Mouse (Mus musculus): ENCODE data around the gene Pmp22.

Pmp22 gene

DNA sequence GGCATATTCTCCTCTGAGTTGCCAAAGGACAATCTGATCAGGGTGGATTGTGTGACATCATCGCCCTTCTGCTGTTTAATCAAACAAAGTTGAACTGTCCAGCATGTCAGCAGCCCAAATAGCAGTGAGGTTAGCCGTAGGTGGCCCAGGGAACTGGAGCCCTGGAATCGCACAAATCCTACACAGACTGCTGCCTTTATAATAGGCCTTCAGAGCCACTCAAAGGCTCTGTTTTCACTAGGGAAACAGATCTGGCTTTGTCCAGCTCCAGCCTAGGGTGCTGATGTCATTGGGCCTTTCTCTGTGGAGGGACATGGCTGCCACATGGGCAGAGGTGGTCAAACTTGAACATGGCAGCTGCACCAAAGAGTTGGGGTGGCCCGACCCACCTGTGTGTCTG lies 28.3 kb downstream of the Pmp22 start:
- no peak for DNase-seq (ENCODE audit: extremely low read depth, insufficient read length, low spot score)

DNA sequence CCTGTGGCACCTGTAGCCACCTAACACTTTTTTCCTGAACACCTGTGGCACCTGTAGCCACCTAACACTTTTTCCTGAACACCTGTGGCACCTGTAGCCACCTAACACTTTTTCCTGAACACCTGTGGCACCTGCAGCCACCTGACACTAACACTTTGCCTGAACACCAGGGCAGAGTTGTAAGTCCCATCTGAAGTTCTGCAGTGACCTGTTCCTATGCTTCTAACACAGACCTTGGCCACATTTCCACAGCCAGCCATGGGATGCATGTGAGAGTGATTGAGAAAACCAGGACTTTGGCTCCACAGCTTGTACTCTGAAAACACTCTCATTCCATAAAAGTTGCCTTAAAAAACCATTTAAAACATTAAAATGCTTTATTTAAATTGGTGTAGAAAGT lies 32.1 kb downstream of the Pmp22 start:
- no peak for DNase-seq (ENCODE audit: extremely low read depth, insufficient read length, low spot score)

DNA sequence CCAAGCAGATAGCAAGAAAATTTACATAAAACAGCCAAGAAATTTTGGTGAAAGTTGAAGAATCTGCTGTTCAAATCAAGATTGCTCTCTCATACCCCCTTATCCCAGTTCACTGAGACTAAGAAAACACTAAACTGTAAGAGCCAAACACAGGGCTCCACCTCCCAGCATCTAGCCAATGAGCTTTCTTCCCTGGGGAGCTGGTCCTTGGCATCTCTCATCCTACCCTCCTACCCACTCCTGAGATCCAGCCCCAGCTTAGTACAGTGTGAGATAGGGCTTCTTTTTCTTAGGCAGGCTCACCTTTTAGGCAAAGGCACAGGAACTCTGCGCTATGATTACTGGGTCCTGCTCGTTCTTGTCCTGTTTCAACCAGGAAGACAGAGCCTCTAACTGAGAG lies 34.0 kb downstream of the Pmp22 start:
- DNase-seq (ENCODE audit: extremely low read depth, insufficient read length, low spot score) = no peak

DNA sequence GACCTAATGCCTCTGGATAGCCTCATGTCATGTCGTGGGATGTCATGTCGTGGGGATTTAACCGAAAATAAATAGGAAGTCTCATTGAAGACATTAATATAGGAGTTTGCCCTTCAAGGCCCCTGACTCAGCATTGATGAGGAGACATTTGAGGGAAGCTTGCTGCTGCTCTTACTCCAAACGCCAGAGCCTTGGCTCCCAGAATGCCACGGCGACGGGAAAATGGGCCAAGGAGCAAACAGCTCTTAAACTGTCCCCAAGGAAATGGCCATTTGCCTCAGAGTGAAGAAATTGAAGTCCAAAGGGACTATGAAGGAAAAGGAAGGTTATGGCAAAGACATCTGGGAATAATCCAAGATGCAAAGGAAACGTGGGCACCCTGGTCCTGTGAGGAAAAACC lies 34.8 kb downstream of the Pmp22 start:
- DNase-seq (ENCODE audit: extremely low read depth, insufficient read length, low spot score) = no peak

DNA sequence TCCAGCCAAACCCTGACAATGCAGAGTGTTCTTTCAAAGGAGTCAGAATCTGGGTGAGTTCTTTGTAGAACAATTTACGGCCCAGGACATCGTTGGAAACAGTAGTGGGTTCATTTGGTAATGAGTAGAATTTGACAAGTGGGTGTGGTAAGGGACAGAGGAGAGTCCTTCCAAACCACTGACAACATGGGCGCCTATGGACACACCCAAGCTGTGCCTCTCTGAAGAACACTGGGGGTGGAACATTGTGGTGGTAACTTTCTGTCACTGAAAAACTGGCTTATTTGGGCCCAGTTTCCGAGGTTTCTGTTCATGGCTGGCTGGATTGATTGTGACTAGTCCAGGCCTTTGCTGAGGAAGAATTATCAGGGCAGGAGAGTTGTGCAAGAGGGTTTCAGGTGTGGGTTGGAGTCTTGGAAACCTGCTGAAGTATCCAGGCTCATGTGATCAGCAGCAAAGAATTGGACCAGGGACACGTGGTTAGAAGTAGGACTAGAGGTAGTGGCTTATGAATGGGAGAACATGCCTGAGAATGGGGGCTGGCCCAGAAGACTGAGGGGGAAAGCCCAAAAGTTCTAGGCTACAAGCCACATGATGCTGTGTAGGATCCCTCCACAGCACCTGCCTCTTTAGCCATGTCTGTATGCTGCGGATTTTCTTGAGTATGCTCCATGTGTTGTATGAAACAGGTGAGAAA lies 35.4 kb downstream of the Pmp22 start:
- no peak for DNase-seq (ENCODE audit: extremely low read depth, insufficient read length, low spot score)

DNA sequence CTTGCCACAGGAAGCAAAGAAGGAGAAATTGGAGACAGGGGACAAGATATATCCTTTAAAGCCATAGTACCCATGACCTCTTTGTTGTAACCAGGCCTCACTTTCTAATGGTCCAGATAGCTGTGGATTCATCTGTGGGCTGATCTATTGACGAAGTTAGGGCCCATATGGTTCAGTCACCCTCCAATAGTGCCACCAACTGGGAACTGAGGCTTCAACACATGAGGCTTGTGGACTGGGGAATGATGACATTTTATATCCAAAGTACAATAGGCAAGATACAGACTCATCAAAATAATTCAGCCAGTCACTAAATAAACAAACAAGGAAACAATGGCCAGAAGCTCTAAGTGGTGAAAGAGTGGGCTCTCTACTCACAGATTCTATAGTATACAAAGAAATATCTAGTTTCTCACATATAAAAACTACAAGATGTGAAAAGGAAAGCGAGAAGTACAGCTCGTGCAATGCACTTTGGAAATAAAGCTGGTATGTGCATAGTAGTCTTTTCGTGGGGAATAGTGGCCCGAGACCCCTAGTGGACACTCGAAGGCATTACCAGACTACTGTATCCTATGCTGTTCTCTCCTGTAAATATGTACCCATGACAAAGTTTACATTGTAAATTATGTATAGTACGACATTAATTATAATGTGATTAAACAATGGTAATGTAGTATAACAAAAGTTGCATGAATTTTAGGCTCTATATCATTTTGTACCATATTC lies 36.1 kb downstream of the Pmp22 start:
- no peak for DNase-seq (ENCODE audit: extremely low read depth, insufficient read length, low spot score)

DNA sequence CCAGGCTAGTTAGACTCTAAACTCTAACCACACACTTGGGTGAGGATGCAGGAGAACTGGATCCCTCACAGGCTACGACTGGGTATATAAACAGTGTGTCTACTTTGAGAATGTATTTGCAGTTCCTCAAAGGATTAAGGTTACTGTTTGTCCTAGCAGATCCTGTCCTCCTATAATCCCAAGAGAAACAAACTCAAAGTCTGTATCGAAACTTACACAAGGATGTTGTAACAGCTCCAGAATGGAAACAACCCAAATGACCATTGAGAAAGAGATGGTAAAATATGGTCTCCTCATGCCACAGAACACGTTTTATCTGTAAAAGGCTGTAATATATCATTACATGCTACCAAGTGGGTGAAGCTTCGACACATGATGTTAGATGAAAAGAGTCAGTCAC lies 39.0 kb downstream of the Pmp22 start:
- DNase-seq (ENCODE audit: extremely low read depth, insufficient read length, low spot score) = no peak

DNA sequence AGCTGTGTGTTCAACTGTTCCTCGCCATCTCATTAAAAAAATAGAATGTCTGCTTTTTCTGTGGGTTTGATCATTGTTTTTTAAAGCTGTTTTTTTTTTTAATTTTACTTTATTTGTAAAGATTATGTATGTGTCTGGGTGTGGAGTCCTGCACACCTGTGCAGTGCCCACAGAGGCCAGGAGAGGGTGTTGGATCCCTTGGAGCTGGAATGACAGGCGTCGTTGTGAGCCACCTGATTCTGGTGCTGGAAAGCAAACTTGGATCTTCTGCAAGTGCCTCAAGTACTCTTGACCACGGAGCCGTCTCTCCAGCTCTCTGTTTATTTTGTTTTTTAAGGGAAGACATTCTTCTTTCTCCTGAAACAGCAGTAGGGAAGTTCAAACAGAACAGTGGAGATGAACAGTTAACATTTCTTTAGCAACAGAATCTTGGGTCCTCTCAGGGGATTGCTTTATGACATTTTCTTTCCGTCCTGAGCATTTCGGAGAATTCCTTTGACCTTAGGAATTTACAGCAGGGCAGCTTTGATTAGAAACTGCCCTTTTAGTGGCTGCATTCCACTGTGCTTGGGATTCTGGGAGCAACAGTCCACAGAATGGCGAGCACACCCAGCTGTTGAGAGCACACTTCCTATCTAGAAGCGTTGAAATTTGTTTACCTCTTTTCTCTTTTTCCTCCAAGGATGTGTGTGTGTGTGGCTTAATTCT lies 39.9 kb downstream of the Pmp22 start:
- no peak for DNase-seq (ENCODE audit: extremely low read depth, insufficient read length, low spot score)

DNA sequence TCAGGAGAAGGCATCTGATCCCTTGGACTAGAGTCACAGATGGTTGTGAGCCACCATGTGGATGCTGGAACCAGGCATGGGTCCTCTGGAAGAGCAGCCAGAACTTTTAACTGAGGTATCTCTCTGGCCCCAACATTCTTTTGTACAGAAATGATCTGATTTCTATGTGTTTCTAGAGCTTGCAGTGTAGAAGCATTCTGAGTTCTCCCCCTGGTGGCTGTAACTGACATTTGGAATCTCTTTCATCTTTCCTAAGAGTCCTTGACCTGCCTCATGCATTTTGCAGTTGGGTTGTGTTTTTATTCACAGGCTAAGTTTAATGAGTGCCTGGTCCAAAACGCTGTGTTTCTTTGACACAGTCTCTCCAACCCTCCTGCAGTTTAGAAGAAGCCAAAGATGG lies 43.2 kb downstream of the Pmp22 start:
- DNase-seq (ENCODE audit: extremely low read depth, insufficient read length, low spot score) = peak; percentile 16

DNA sequence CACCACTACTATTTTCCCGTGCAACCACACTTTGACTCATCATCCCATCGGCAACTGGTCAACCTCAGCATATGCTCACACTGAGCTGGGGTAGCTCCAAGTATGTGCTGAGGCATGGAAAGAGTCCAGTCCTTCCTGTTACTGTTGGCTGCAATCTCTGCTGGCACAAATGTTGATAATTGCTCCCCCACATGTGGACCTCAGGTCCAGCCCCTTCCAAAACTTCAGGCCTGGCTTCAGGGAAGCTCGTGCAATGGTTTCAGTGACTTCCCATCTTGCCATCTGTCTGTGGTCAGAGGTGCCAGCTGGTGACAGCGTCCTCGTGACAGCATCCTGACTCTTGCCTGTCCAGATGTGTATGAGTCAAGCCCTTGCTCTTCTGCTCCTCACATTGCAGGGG lies 44.8 kb downstream of the Pmp22 start:
- peak; percentile 87 for DNase-seq (ENCODE audit: extremely low read depth, insufficient read length, low spot score)

DNA sequence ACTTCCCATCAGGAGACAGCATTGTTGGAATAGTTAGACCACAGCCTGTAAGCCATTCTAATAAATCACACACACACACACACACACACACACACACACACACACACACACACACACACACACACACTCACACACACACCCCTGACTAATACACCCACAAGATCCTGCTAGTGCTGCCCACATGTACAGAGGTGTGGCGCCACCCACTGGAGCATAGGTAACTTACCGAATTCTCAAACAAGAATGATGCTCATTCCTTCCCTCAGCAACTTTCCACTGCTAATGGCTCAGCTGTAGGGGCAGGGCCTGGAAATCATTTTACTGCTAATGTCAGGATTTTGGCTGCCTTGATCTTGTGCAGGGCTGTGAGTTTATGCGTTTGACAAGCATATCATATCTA lies 46.5 kb downstream of the Pmp22 start:
- DNase-seq (ENCODE audit: extremely low read depth, insufficient read length, low spot score) = no peak

DNA sequence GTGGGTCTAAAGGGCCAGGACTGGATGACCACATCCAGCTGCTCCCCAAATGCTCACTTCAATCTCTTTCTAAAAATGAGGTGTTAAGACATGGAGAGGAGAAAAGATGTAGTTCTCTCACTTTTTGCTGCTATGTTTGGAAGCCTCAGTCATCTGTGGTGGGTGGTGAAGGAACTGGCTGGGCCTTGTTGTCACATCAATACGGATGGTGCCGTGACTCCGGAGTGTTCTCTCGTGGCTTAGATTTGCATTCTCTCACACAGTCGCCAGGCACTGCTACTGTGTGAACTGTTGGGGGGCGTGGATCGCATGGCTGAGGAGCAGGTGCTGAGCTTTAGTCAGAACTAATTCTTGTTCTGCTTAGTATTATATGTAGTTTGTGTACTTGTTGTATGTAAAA lies 47.6 kb downstream of the Pmp22 start:
- DNase-seq (ENCODE audit: extremely low read depth, insufficient read length, low spot score) = no peak

DNA sequence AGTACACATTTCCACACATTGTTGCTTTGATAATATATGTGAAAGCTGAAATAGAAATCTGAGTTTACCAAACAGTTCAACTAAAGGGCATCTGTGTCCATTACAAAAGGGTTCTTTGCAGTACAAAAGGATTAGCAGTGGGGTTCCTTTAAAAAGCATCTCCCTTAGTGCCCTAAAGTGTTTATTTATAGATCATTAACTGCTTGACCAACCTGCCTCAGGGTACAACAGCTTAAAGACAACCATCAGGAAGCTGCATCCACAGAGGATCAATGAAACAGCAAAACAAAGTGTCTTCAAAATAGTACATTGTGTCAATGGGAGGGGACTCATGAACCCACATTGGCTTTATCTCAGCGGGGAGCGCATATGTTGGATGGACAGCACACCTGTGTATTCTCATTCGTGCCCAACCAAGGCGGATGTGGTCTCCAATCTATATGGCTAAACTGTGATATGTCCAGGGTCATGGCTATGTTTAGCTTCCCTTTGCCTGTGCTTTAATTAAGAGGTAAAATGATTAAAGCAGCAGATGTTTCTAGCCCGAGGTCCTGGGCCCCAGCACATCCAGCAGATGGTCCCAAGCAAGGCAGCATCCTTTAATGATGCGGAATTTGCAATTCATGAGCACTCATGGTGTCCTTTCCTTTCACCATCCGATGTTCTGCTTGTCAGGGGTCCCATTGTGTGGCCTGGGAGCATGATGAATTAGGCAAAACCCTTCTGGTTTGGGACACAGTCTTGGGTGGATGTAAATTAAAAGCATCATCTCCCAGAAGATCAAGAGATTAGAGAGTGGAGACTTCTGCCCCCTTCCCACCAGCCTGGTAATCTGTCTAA lies 51.7 kb downstream of the Pmp22 start:
- DNase-seq (ENCODE audit: extremely low read depth, insufficient read length, low spot score) = no peak

DNA sequence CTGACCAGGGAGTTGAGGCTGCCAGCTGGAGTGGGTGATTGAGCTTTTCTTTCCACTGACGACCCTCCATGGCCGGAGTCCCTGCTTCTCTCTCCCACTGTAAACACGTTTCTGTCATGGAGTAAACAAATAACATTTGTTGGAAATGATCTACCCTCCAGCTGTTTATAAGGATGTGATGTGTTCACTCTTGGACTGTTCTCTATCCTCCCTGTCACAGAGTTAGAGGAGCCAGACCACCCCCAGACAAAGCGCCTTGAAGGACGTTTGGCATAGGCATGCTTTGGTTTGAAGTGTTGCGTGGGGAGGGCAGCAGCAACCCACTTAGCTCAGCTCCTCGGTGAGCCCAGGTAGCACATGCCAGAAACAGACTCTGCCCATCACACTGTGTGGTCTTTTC lies 60.0 kb downstream of the Pmp22 start:
- no peak for DNase-seq (ENCODE audit: extremely low read depth, insufficient read length, low spot score)

DNA sequence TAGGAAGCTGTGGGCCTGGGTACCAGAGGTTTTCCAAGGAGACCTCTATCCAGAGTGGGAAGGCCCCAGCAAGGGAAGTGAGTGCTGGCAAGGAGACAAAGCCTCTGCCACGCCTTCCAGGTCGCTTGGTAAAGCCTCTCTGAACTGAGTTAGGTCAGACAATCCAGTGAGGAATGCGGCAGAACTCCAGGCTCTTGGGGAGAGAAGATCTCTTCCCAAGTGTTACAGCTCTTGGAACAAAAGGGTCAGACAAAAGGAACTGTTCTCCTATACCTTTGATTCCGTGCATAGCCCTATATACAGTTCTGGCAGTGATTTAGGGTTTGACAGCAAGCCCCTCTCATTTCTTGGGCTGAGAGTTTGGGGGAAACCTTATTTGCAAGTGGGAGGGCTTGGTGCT lies 69.3 kb downstream of the Pmp22 start:
- no peak for DNase-seq (ENCODE audit: extremely low read depth, insufficient read length, low spot score)

DNA sequence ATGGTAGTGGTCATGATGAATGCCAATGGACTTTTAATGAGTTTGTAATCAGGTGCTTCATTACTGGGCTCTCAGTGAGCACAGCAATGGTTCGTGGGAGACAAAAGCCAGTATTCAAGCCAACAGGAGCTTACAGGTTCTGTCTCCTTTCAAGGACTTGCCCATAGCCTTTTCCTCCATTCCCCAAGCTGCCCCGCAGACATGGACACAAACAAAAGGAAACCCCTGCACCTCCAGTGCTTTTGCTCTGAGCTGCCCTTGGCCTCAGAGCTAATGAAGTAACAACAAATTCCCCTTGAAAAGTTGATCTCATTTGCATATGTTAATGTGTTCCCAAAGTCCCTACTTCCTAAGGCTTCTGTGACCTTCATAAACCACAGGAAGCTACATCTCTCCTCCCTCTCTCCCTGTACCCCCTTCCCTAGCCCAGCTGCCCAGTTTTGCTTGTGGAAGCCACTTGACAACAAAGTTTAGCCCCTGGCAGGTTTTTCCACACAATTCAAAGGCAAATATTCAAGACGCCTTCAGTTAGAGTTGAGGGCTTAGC lies 73.3 kb downstream of the Pmp22 start:
- DNase-seq (ENCODE audit: extremely low read depth, insufficient read length, low spot score) = no peak

Measured in 3134 (cell line).